Mouse (Mus musculus) CD8-positive naive resting alpha-beta T cell, adult 2 months (primary cell): ENCODE data around the gene Trappc12.

ENCODE experiments used
- DNase-seq, 2 experiments: peaks; one replicate each; pipeline ENCODE4 v3.0.0; 2022; ENCODE audit warnings: low read depth in 2 of 2, low spot score in 2 of 2

Trappc12 gene

GRCm38 (mm10) chr12:28750021-28750633 lies at the start of gene Trappc12:
Trappc12 (minus strand) TSS chr12:28750472.
- DNase-seq, result peak; percentile 65 to 67

DNA sequence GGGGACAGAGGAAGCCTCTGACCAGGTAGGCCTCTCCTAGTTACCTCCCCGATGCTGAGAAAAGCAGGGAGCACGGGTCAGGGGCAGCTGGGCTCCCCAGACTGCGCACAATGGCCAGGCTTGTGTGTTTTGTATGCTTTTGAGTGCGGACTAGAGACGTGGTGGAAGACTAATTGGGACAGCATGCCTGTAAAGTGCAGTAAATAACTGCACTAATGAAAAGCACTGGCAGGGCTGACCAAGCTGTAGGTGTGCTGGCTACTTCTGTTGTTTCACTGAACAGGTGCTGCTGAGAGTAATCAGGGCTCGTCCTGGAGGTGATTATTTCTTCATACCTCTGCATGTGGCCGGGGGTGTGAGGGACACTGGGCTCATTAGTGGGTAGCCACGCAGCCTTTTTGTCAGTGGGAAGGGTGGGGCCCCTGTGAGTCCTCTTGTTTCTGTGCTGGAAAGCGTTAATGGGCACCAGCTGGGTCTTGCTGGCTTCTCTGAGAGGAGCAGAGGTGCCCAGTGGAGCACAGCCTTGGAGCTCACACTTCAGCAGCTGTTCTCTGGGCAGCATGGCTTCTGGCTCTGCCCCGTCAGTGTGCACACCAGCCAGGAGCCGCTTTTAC lies 49.6 kb upstream of the Trappc12 start:
- DNase-seq, result no peak

- no peak for DNase-seq
Observed at GRCm38 (mm10) chr12:28796881-28797420, 46.7 kb upstream of the Trappc12 start.

GRCm38 (mm10) chr12:28795041-28795440 lies 44.8 kb upstream of the Trappc12 start:
- DNase-seq, result no peak

DNA sequence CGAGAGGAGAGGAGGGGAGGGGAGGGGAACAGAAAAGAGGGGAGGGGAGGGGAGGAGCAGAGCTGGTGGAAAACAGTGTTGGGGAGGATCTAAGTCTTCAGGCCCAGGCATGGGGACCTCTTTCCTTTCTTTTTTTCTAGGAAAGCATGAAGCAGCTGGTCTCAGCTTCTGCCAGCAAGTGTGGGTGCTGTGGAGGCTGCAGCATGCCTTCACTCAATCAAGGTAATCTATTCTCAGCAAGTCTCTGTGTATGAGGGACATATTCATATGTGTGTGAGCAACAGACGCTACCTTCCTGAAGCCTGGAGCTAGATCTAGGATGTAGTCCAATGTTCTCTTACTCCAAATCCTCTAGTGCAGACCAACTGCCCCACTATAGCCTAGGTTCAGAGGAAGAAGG lies 43.4 kb upstream of the Trappc12 start:
- no peak for DNase-seq

- DNase-seq, result no peak
Observed at GRCm38 (mm10) chr12:28792613-28793012, 42.3 kb upstream of the Trappc12 start.

- no peak for DNase-seq
Observed at GRCm38 (mm10) chr12:28786310-28786709, 36.0 kb upstream of the Trappc12 start.

DNA sequence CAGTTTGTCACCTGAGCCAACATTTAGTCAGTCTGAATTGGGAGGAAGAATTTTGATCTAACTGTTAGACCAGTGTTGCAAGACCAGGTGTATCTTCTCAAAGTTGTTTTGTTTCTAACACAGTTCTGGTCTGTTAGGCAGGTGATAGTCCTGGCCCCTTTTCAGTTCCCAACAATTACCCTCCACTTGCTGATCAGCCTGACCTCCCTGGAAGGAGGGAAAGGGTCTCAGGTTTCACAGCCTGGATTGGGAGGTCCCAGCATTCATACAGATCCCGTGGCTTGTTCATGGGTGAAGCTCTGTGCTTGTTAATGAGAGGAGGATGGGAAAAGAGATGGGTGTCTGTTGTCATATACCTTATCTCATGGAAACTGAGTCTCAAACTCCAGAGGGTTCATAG lies 35.0 kb upstream of the Trappc12 start:
- no peak for DNase-seq

DNA sequence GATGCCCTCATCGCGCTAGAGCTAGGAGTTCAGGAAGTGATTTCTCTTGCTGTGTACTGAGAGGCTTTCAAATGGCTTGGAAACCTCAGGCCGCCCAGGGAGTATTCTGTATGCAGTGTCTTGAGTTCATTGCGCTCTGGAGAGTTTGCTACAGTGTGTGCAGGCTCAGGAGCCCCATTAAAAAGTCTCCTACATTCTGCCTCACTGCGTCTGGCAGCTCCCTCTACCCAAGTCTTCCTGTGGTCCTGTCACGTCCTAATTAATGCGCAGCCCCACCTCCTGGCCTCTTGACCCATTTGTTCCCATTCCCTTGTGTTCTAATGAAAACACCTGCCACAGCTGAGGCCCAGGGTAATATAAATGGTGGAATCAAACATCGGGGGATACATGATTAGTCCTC lies 34.6 kb upstream of the Trappc12 start:
- no peak for DNase-seq

- DNase-seq, result peak; percentile 21 to 49
Observed at GRCm38 (mm10) chr12:28784355-28784754, 34.1 kb upstream of the Trappc12 start.

GRCm38 (mm10) chr12:28782637-28783036 lies 32.4 kb upstream of the Trappc12 start:
- no peak for DNase-seq

DNA sequence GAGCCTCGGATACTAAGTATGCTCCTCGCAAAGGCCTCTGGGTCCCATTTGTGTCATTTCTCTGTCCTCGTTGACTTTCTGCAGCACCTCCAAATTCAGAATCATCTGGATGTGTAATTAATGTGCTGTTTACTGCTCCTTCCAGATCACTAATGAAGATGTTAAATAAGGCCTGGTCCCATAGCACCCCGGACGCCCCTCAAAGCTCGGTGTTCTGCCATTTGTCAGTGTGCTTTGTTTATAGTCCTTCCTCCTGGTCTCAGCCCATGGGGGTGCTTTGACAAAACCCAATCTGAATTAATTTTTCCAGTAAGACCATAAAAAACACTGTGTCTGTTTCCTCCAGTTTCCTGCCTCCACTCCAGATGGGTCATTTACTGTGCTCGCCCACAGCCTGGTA lies 29.9 kb upstream of the Trappc12 start:
- DNase-seq, result no peak

DNA sequence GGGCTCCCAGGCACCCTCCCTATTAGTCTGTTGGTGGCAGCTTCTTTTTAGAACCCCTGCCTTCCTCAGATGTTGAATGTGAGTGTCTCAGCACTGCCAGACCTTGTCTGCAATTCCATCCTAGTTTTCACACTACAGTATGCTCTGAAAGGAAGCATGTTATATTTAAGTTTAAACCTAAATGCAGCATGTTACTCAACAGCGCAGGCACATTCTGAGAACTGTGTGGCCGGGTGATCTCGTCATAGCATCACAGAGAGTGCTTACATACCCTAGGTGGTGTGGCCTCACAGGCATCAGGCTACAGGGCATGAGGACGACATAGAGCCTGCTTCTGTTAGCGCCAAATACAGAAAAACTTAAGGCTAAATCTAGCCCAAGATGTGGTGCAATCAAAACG lies 25.4 kb upstream of the Trappc12 start:
- no peak for DNase-seq

DNA sequence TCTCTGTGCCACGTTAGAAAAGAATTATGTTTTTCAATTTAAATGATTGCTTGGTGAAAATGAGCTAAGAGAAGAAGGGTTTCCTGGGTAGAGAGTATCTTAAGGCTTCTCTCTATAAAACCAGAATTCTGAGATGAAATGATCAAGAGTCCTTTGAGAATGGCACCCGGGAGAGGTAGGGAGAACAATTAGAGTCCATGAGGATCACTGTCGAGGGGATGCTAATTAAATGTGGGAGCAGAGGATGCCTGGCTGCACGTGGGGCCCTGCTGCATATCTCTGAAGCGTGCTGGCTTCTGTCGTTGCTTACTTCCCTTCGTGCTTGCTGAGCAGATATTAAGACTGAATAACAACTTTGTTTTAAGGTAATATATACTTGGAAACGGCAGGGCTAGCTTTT lies 24.8 kb upstream of the Trappc12 start:
- DNase-seq, result no peak

- peak in 1 of 2 experiments; percentile 14 for DNase-seq
Observed at GRCm38 (mm10) chr12:28773815-28774214, 23.5 kb upstream of the Trappc12 start.

- no peak for DNase-seq
Observed at GRCm38 (mm10) chr12:28769953-28770352, 19.7 kb upstream of the Trappc12 start.

- no peak for DNase-seq
Observed at GRCm38 (mm10) chr12:28756019-28756418, 5.7 kb upstream of the Trappc12 start.

DNA sequence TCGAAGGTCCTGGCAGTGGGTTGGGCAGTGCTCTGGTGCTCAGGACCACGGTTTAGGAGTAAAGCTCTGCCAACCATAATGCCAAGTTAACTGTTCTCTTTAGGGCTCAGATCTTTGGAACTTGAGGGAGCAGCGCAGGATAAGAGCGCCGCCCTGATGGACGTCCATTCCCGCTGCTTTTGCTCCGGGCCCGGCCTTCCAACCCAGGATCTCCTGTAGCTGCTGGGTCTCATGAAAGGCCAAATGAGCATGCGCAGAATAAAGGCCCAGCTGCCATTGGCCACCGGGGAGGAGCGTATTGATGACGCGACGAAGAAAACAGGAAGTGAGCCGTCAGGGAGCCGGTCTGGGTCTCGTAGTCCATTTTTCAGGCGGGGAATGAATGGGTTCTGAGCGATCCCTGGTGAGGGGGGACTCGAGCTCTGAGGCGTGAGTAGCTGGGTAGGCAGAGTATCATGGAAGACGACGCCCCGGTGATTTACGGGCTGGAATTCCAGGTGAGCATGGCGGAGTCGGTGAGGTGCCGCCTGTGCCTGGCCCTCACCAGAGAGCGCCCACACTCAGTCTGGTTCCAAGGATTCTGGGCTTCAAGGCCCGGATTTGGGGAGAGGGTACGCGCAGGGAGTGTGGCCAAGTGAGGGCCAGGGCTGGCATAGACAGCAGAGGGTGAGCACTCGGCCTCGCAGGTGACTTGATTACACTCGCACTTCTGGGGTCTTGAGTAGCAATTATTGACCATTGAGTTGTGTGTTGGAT lies 1.4 kb upstream of the Trappc12 start, which contains the start of gene Eipr1:
TSS of gene Eipr1 (plus strand) at position 296 of the 756 bp plus-strand sequence.
- DNase-seq, result peak; percentile 82 to 83

GRCm38 (mm10) chr12:28750876-28751275 lies 604 bp upstream of the Trappc12 start:
- no peak for DNase-seq

GRCm38 (mm10) chr12:28743328-28743727 lies 6.9 kb downstream of the Trappc12 start:
- DNase-seq, result no peak

- DNase-seq, result no peak
Observed at GRCm38 (mm10) chr12:28735293-28735692, 15.0 kb downstream of the Trappc12 start.

- no peak for DNase-seq
Observed at GRCm38 (mm10) chr12:28734271-28734670, 16.0 kb downstream of the Trappc12 start.
